Mouse (Mus musculus): ENCODE measurements around the gene Ttc7. TPM values are rescaled to one million over a fixed set of nuclear protein-coding genes. Genes with fewer than 3 reads are reported as not detected.

Gene Ttc7
- 4.6 and 5.7 TPM in 2 replicates for polyA plus RNA-seq (2016; fragmentation: Nextera tagmentation; extraction: Ambion mirVana)

- H3K4me2 ChIP-seq (replicated peaks): peak within 1 kb of the TSS; percentile 91
- H3K36me3 ChIP-seq: no peaks in the 10 kb centered on the region
- H3K4me3 ChIP-seq: peak within 1 kb of the TSS; percentile 74
- 1% methylated on average over 23 of the region's 38 CpGs for whole genome bisulfite sequencing
- peaks cover 61% of the 10 kb centered on the region for H3K27me3 ChIP-seq
- peaks cover 25% of the 10 kb centered on the region for H3K4me1 ChIP-seq
- ATAC-seq (ENCODE audit: low FRiP score, low read depth): peak; percentile 96
- H3K27ac ChIP-seq (replicated peaks): peak within 1 kb of the TSS; percentile 90
- no peaks in the 10 kb centered on the region for H3K9me3 ChIP-seq
- H3K9ac ChIP-seq (replicated peaks): peak within 1 kb of the TSS; percentile 81
Observed at GRCm38 (mm10) chr17:87282706-87283053, at the start of gene Ttc7. Gene Ttc7 (plus strand): TSS chr17:87282886.

- H3K36me3 ChIP-seq: no peaks in the 10 kb centered on the region
- no peak overlapping the region for H3K4me3 ChIP-seq
- no peak overlapping the region for H3K9ac ChIP-seq (replicated peaks)
- 88% methylated on average over 6 of the region's 6 CpGs for WGBS
- no peak overlapping the region for H3K27ac ChIP-seq (replicated peaks)
- peaks cover 9% of the 10 kb centered on the region for H3K4me1 ChIP-seq
- no peak for ATAC-seq (ENCODE audit: low FRiP score, low read depth)
- H3K4me2 ChIP-seq (replicated peaks): no peak overlapping the region
- no peaks in the 10 kb centered on the region for H3K9me3 ChIP-seq
- no peaks in the 10 kb centered on the region for H3K27me3 ChIP-seq
Observed at GRCm38 (mm10) chr17:87235019-87235418, 47.7 kb upstream of the Ttc7 start.

- 52% methylated on average over 18 of the region's 18 CpGs for WGBS
- Histone ChIP-seq H3K27ac (replicated peaks) (peak overlapping the region; percentile 43), H3K27me3 (no peaks in the 10 kb centered on the region), H3K4me2 (replicated peaks) (no peak overlapping the region), H3K9me3 (0 out of 2 replicates have a peak, but pooled peaks cover 7% of the 10 kb centered on the region), H3K4me3 (no peak overlapping the region), H3K9ac (replicated peaks) (no peak overlapping the region), H3K36me3 (no peaks in the 10 kb centered on the region), H3K4me1 (peaks cover 9% of the 10 kb centered on the region)
- peak; percentile 41; the same call in 1 of the 2 replicates for ATAC-seq (ENCODE audit: low FRiP score, low read depth)
Observed at GRCm38 (mm10) chr17:87236725-87237650, 45.7 kb upstream of the Ttc7 start.

- peaks cover 9% of the 10 kb centered on the region for H3K4me1 ChIP-seq
- 0 out of 2 replicates have a peak, but pooled peaks cover 7% of the 10 kb centered on the region for H3K9me3 ChIP-seq
- no peak overlapping the region for H3K4me2 ChIP-seq (replicated peaks)
- no peak overlapping the region for H3K9ac ChIP-seq (replicated peaks)
- WGBS: 83% methylated on average over 11 of the region's 11 CpGs
- H3K27ac ChIP-seq (replicated peaks): peak overlapping the region; percentile 43; the same call in 1 of the 2 replicates
- no peak for ATAC-seq (ENCODE audit: low FRiP score, low read depth)
- no peaks in the 10 kb centered on the region for H3K27me3 ChIP-seq
- no peak overlapping the region for H3K4me3 ChIP-seq
- no peaks in the 10 kb centered on the region for H3K36me3 ChIP-seq
Observed at GRCm38 (mm10) chr17:87237826-87238225, 44.9 kb upstream of the Ttc7 start.

GRCm38 (mm10) chr17:87246103-87246502, 36.6 kb upstream of the Ttc7 start:
- no peaks in the 10 kb centered on the region for H3K27me3 ChIP-seq
- WGBS: 74% methylated on average over 9 of the region's 9 CpGs
- no peak overlapping the region for H3K4me2 ChIP-seq (replicated peaks)
- no peak overlapping the region for H3K27ac ChIP-seq (replicated peaks)
- H3K9ac ChIP-seq (replicated peaks): no peak overlapping the region
- no peak overlapping the region for H3K4me3 ChIP-seq
- no peaks in the 10 kb centered on the region for H3K4me1 ChIP-seq
- no peak for ATAC-seq (ENCODE audit: low FRiP score, low read depth)
- no peaks in the 10 kb centered on the region for H3K36me3 ChIP-seq
- H3K9me3 ChIP-seq: 0 out of 2 replicates have a peak, but pooled peaks cover 7% of the 10 kb centered on the region

- 92% methylated on average over 8 of the region's 8 CpGs for WGBS
- H3K9ac ChIP-seq (replicated peaks): no peak overlapping the region
Observed at GRCm38 (mm10) chr17:87254384-87254783, 28.3 kb upstream of the Ttc7 start.

GRCm38 (mm10) chr17:87255672-87256071, 27.0 kb upstream of the Ttc7 start:
- no peak for ATAC-seq (ENCODE audit: low FRiP score, low read depth)
- H3K27me3 ChIP-seq: no peaks in the 10 kb centered on the region
- no peak overlapping the region for H3K4me3 ChIP-seq
- peaks cover 71% of the 10 kb centered on the region for H3K36me3 ChIP-seq
- no peak overlapping the region for H3K27ac ChIP-seq (replicated peaks)
- H3K9ac ChIP-seq (replicated peaks): no peak overlapping the region
- H3K4me1 ChIP-seq: no peaks in the 10 kb centered on the region
- no peak overlapping the region for H3K4me2 ChIP-seq (replicated peaks)
- H3K9me3 ChIP-seq: no peaks in the 10 kb centered on the region; the same call in 1 of the 2 replicates
- 89% methylated on average over 16 of the region's 16 CpGs for WGBS

More at GRCm38 (mm10) chr17:87254384-87254783, 28.3 kb upstream of the Ttc7 start:
- no peaks in the 10 kb centered on the region for H3K27me3 ChIP-seq
- peaks cover 58% of the 10 kb centered on the region for H3K36me3 ChIP-seq
- H3K4me1 ChIP-seq: no peaks in the 10 kb centered on the region
- no peak overlapping the region for H3K4me3 ChIP-seq
- H3K9me3 ChIP-seq: no peaks in the 10 kb centered on the region
- H3K27ac ChIP-seq (replicated peaks): no peak overlapping the region
- no peak overlapping the region for H3K4me2 ChIP-seq (replicated peaks)
- ATAC-seq (ENCODE audit: low FRiP score, low read depth): no peak

- ATAC-seq (ENCODE audit: low FRiP score, low read depth): no peak
- Histone ChIP-seq H3K9me3 (peaks cover 7% of the 10 kb centered on the region), H3K27me3 (peaks cover 14% of the 10 kb centered on the region), H3K9ac (replicated peaks) (no peak overlapping the region), H3K4me2 (replicated peaks) (no peak overlapping the region), H3K4me3 (no peak overlapping the region), H3K27ac (replicated peaks) (no peak overlapping the region), H3K36me3 (peaks cover 29% of the 10 kb centered on the region), H3K4me1 (peaks cover 12% of the 10 kb centered on the region)
- 93% methylated on average over 6 of the region's 6 CpGs for WGBS
Observed at GRCm38 (mm10) chr17:87263401-87263800, 19.3 kb upstream of the Ttc7 start.

- peaks cover 12% of the 10 kb centered on the region for H3K4me1 ChIP-seq
- H3K27ac ChIP-seq (replicated peaks): no peak overlapping the region
- WGBS: 94% methylated on average over 11 of the region's 11 CpGs
- ATAC-seq (ENCODE audit: low FRiP score, low read depth): no peak
- H3K9ac ChIP-seq (replicated peaks): peak overlapping the region; percentile 88; the same call in 1 of the 2 replicates
- peak overlapping the region; percentile 72 for H3K4me3 ChIP-seq
- H3K9me3 ChIP-seq: peaks cover 7% of the 10 kb centered on the region
- H3K27me3 ChIP-seq: peaks cover 14% of the 10 kb centered on the region
- H3K4me2 ChIP-seq (replicated peaks): peak overlapping the region; percentile 69
- H3K36me3 ChIP-seq: peaks cover 24% of the 10 kb centered on the region
Observed at GRCm38 (mm10) chr17:87264054-87264830, 18.4 kb upstream of the Ttc7 start.

GRCm38 (mm10) chr17:87264927-87265791, 17.5 kb upstream of the Ttc7 start:
- Histone ChIP-seq H3K27me3 (peaks cover 14% of the 10 kb centered on the region), H3K4me2 (replicated peaks) (peak overlapping the region; percentile 69), H3K4me1 (peaks cover 12% of the 10 kb centered on the region), H3K27ac (replicated peaks) (0 out of 2 replicates have a peak overlapping the region, but pooled peaks have one; percentile 30), H3K36me3 (peaks cover 15% of the 10 kb centered on the region), H3K4me3 (peak overlapping the region; percentile 72), H3K9ac (replicated peaks) (peak overlapping the region; percentile 88), H3K9me3 (peaks cover 7% of the 10 kb centered on the region)
- WGBS: 6% methylated on average over 28 of the region's 28 CpGs
- ATAC-seq (ENCODE audit: low FRiP score, low read depth): peak; percentile 85; the same call in 1 of the 2 replicates

- 1% methylated on average over 40 of the region's 41 CpGs for WGBS
- peak within 1 kb of the TSS; percentile 49; the same call in 1 of the 2 replicates for H3K27ac ChIP-seq (replicated peaks)
- ATAC-seq (ENCODE audit: low FRiP score, low read depth): peak; percentile 94
Observed at GRCm38 (mm10) chr17:87265792-87266186, 16.9 kb upstream of the Ttc7 start, which contains the start of gene Mcfd2. Gene Mcfd2 (minus strand): TSS chr17:87265935.

More at GRCm38 (mm10) chr17:87265792-87266186, 16.9 kb upstream of the Ttc7 start, which contains the start of gene Mcfd2:
- H3K36me3 ChIP-seq: peaks cover 9% of the 10 kb centered on the region
- peaks cover 12% of the 10 kb centered on the region for H3K4me1 ChIP-seq
- peak within 1 kb of the TSS; percentile 72 for H3K4me3 ChIP-seq
- peaks cover 14% of the 10 kb centered on the region for H3K27me3 ChIP-seq
- H3K9me3 ChIP-seq: peaks cover 7% of the 10 kb centered on the region; the same call in 1 of the 2 replicates
- peak within 1 kb of the TSS; percentile 88 for H3K9ac ChIP-seq (replicated peaks)
- peak within 1 kb of the TSS; percentile 69 for H3K4me2 ChIP-seq (replicated peaks)
